Mouse (Mus musculus): ENCODE data around the gene Pinlyp.

GRCm38 (mm10) chr7:24595464-24595863, 49.5 kb upstream of the Pinlyp start:
- TF ChIP-seq CTCF (IDR thresholded peaks at IDR 0.05) (no peak), EP300 (IDR thresholded peaks at IDR 0.05) (no peak)
